Mouse (Mus musculus) bone marrow, adult 2 months (tissue): Measurements from ENCODE around the gene Klk1b26. TPM values are rescaled to one million over a fixed set of nuclear protein-coding genes. Genes with fewer than 3 reads are reported as not detected.
"Not testable (repeated sequence)": the region's sequence is repeated elsewhere in the genome, so short reads cannot be mapped to it uniquely, and the experiment has no call there.

ENCODE experiments used
- H3K27ac ChIP-seq: fragments of 200-500 bp; 2 replicates; pipeline ENCODE4 v1.5.1; 2012; ENCODE audit warnings: low read depth, mild to moderate bottlenecking, control low read depth, inconsistent platforms, low read length; ENCODE audit not compliant: control insufficient read depth, poor library complexity, insufficient read depth
- H3K4me1 ChIP-seq: fragments of 200-500 bp; 2 replicates; pipeline ENCODE4 v1.6.1; 2011; ENCODE audit warnings: low read length; ENCODE audit not compliant: control insufficient read depth, insufficient read depth
- H3K4me3 ChIP-seq: fragments of 200-500 bp; replicated peaks from 2 replicates; pipeline ENCODE3; 2011; ENCODE audit warnings: mild to moderate bottlenecking, low read depth, low read length, control low read depth; ENCODE audit not compliant: control insufficient read depth
- CTCF ChIP-seq: fragments of 200-500 bp; IDR thresholded peaks from 2 replicates; pipeline ENCODE4 v1.5.1; 2011; ENCODE audit warnings: low read length, control low read depth; ENCODE audit not compliant: control insufficient read depth, insufficient read depth
- POLR2A ChIP-seq: fragments of 200-500 bp; IDR thresholded peaks from 2 replicates; pipeline ENCODE4 v1.6.1; 2011; ENCODE audit warnings: low read depth, mild to moderate bottlenecking, control low read depth, low read length, borderline replicate concordance; ENCODE audit not compliant: control insufficient read depth
- WGBS: fragments of 180-500 bp; shearing (Covaris S2); methylation state at CpG from one replicate; pipeline ENCODE4 v1.1.7; 2018; 5-methylcytosine and 5-hydroxymethylcytosine counted together
- polyA plus RNA-seq: library from polyadenylated mRNA; stranded (reverse); fragments of >200 nt; gene quantifications from 2 replicates; pipeline ENCODE4 v1.2.4, GENCODE M21; 2011; ENCODE audit warnings: low replicate concordance; ENCODE audit not compliant: missing spikeins, insufficient read depth, insufficient read length

Klk1b26 gene
- not detected in 2 replicates for polyA plus RNA-seq

- not testable (repeated sequence) for H3K4me1 ChIP-seq, H3K4me3 ChIP-seq, H3K27ac ChIP-seq
These were observed at the start of gene Klk1b26 for GRCm38 (mm10) chr7:44011868-44012267. Gene Klk1b26 (plus strand): TSS chr7:44012168.

GRCm38 (mm10) chr7:43966451-43966850, 45.5 kb upstream of the Klk1b26 start, which contains the start of gene Klk1b1:
Gene Klk1b1 (plus strand): TSS chr7:43966751.
- H3K27ac ChIP-seq = peak within 1 kb of the TSS; percentile 33; the same call in 1 of the 2 replicates

GRCm38 (mm10) chr7:43967058-43967457, 44.9 kb upstream of the Klk1b26 start:
- H3K4me1 ChIP-seq = peaks cover 1% of the 10 kb centered on the region; the same call in 1 of the 2 replicates
- no peak for TF ChIP-seq CTCF
- no peak for TF ChIP-seq POLR2A
- H3K4me3 ChIP-seq = no peak overlapping the region
- H3K27ac ChIP-seq = no peak overlapping the region; the same call in 1 of the 2 replicates
- WGBS = 51% methylated on average over 3 of the region's 3 CpGs

More at GRCm38 (mm10) chr7:43966451-43966850, 45.5 kb upstream of the Klk1b26 start, which contains the start of gene Klk1b1:
- no peak for TF ChIP-seq CTCF
- no peak for TF ChIP-seq POLR2A
- H3K4me1 ChIP-seq = peaks cover 1% of the 10 kb centered on the region; the same call in 1 of the 2 replicates
- no peak within 1 kb of the TSS for H3K4me3 ChIP-seq
- WGBS = 59% methylated on average over 3 of the region's 3 CpGs

DNA sequence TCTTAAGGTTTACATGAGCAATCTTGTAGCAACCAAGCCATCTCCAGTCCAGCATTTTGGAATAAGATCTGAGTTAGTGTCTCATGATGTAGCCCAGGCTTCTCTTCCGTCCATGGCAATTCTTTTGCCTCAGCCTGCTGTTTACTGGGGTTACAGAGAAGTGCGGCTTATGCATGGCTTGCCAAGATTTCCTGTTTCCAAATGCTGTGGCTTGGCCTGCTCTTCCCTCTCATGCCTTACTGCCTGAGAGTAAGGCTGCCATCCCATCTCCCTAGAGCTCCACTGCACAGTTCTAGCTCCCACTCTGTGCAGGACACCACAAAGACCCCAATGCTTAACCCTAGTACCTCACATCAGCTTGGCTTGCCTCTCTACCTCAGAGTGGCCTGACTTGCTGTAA, 44.4 kb upstream of the Klk1b26 start:
- TF ChIP-seq CTCF = no peak
- TF ChIP-seq POLR2A = no peak
- no peak overlapping the region for H3K27ac ChIP-seq
- WGBS = 55% methylated on average over 2 of the region's 2 CpGs
- H3K4me3 ChIP-seq = no peak overlapping the region
- peaks cover 1% of the 10 kb centered on the region; the same call in 1 of the 2 replicates for H3K4me1 ChIP-seq

GRCm38 (mm10) chr7:43975761-43976160, 36.2 kb upstream of the Klk1b26 start, which contains the start of gene Klk1b9:
Gene Klk1b9 (plus strand): TSS chr7:43976061.
- H3K4me3 ChIP-seq, H3K27ac ChIP-seq, H3K4me1 ChIP-seq: not testable (repeated sequence)
- WGBS = 77% methylated on average over 1 of the region's 1 CpGs

- Histone ChIP-seq H3K4me1 (no peaks in the 10 kb centered on the region), H3K27ac (no peak overlapping the region), H3K4me3 (no peak overlapping the region)
- TF ChIP-seq CTCF = no peak
- TF ChIP-seq POLR2A = no peak
These were observed 26.3 kb upstream of the Klk1b26 start for GRCm38 (mm10) chr7:43985657-43986056.

DNA sequence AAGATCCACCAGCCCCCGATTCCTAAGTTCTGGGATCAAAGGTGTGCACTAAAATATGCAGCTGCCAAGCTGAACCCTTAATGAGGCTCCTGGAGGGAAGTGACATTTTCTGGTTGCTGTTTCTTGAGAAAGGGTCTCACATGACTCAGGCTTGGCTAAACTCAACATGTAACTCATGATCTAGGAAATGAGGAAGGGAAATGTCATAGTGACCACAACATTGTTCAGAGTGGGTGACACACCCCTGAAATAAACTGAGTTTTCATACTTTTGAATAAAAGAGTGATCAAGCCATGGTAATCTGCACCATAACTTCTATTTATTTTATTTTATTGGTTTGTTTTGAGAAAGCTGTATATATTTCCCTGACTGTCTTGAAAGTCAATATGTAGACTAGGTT, 17.1 kb upstream of the Klk1b26 start:
- not testable (repeated sequence) for H3K4me3 ChIP-seq, H3K4me1 ChIP-seq, H3K27ac ChIP-seq
- WGBS = 47% methylated on average over 1 of the region's 1 CpGs

DNA sequence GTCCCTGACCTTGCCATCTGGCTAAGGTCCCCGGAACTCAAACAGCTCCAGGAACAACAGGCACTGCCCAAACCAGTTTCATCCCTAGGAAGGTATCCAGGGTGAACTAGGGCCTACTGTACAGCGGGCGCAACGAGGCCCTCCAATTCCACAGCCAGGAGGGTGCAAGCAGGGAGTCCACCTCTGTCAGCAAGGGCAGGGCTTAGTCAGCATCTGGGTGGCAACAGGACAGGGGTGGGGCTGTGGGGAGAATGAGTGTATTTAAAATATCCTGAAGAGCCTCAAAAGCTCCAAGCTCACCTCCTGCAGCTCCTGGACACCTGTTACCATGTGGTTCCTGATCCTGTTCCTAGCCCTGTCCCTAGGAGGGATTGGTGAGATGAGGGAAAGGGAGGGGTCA, 16.4 kb upstream of the Klk1b26 start, which contains the start of gene Klk1b11:
Gene Klk1b11, plus strand, starts transcription at position 301 of the 400 bp plus-strand sequence.
- 75% methylated on average over 4 of the region's 4 CpGs for WGBS
- not testable (repeated sequence) for H3K4me1 ChIP-seq, H3K27ac ChIP-seq, H3K4me3 ChIP-seq

GRCm38 (mm10) chr7:44004847-44005246, 7.1 kb upstream of the Klk1b26 start:
- Histone ChIP-seq H3K4me1 (no peaks in the 10 kb centered on the region), H3K27ac (no peak overlapping the region), H3K4me3 (no peak overlapping the region)
- TF ChIP-seq CTCF (no peak), POLR2A (no peak)

DNA sequence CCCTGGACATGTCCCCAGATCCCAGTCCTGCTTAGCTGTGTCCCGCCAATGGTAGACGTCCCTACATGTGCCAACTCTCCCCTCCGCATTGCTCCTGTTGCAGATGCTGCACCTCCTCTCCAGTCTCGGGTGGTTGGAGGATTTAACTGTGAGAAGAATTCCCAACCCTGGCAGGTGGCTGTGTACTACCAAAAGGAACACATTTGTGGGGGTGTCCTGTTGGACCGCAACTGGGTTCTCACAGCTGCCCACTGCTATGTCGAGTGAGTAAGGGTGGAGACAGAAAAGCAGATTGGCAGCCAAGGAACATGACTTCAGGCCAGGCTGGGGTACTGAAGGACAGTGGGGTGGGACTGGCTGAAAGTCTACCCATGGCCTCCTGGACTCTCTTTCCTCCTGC, 2.7 kb downstream of the Klk1b26 start:
- H3K27ac ChIP-seq, H3K4me1 ChIP-seq, H3K4me3 ChIP-seq: not testable (repeated sequence)
- WGBS = 77% methylated on average over 6 of the region's 6 CpGs
